Mouse (Mus musculus) CH12.LX (cell line): Measurements from ENCODE around the gene Clec10a.

Experiments
- CHD1 ChIP-seq: IDR thresholded peaks from 2 replicates; pipeline ENCODE4 v1.6.1; 2012; ENCODE audit warnings: low read depth, low read length, improper control_type of control experiment, inconsistent platforms
- CTCF ChIP-seq, 2 experiments: IDR thresholded peaks in 1 of 2; conservative IDR thresholded peaks in 1 of 2; 2 replicates each; pipeline ENCODE4 v1.5.1; 2011 to 2012; ENCODE audit warnings: low read depth in 2 of 2, low read length in 2 of 2, improper control_type of control experiment in 1 of 2, inconsistent platforms in 1 of 2, mild to moderate bottlenecking in 1 of 2, moderate library complexity in 1 of 2
- EP300 ChIP-seq: IDR thresholded peaks from 2 replicates; pipeline ENCODE4 v1.6.1; 2011; ENCODE audit warnings: low read length, improper control_type of control experiment
- MAX ChIP-seq: IDR thresholded peaks from 2 replicates; pipeline ENCODE4 v1.6.1; 2011; ENCODE audit warnings: low read length, improper control_type of control experiment
- MEF2A ChIP-seq: IDR thresholded peaks from 2 replicates; pipeline ENCODE4 v1.6.1; 2014; ENCODE audit warnings: low read depth, mild to moderate bottlenecking, inconsistent platforms, low read length, improper control_type of control experiment, borderline replicate concordance
- POLR2A ChIP-seq: IDR thresholded peaks from 2 replicates; pipeline ENCODE4 v1.6.1; 2011; ENCODE audit warnings: low read depth, mild to moderate bottlenecking, improper control_type of control experiment, low read length
- SMC3 ChIP-seq: IDR thresholded peaks from 2 replicates; pipeline ENCODE4 v1.6.1; 2011; ENCODE audit warnings: low read depth, low read length, improper control_type of control experiment

GRCm38 (mm10) chr11:70214856-70215209, 58.8 kb downstream of the Clec10a start:
- TF ChIP-seq POLR2A (no peak; the same call in 1 of the 2 replicates), CTCF (conservative IDR thresholded peaks at IDR 0.05 in 1 of 2, IDR thresholded peaks at IDR 0.05 in 1 of 2; ENCODE audit: low read depth in 2 of 2, low read length in 2 of 2) (no peak), EP300 (no peak), MEF2A (no peak), CHD1 (no peak), MAX (no peak), SMC3 (no peak)
